15 mouse cellular contexts compared by ENCODE assay signal in genomic region chrX:12085949-12086348, GRCm38 (mm10).
DNase-seq lines count a peak whose midpoint lies in the region; ATAC-seq and TF ChIP-seq lines count a peak whose summit lies in the region.
"Had no signal": no experiment of that assay in that cellular context is flagged by ENCODE, and none has a peak within 500 bp of the region (broad histone marks: within the 10 kb centered on the region; RNA-seq: fewer than 3 reads in every experiment).

No protein-coding gene starts in this region.

- peaks cover 32% of the 10 kb centered on the region for H3K4me1 ChIP-seq in heart, embryonic 11.5 days (ENCODE audit: control insufficient read depth, insufficient read depth, low read length)
- 0 out of 2 replicates have a peak, but pooled peaks cover 11% of the 10 kb centered on the region for H3K4me1 ChIP-seq in lung, embryonic 14.5 days (ENCODE audit: insufficient read depth)
- peaks cover 28% of the 10 kb centered on the region for H3K4me1 ChIP-seq in intestine, embryonic 16.5 days (ENCODE audit: control insufficient read depth, insufficient read depth, low read length)
- peaks cover 34% of the 10 kb centered on the region for H3K4me1 ChIP-seq in thymus, adult 2 months (replicated peaks; ENCODE audit: control insufficient read depth, insufficient read depth, low read length)

- TF ChIP-seq POLR2A in thymus, adult 2 months (IDR thresholded peaks at IDR 0.05; ENCODE audit: control insufficient read depth, extremely low read depth, insufficient read depth, low read length, poor library complexity), result no peak

- H3K27ac ChIP-seq in heart, embryonic 11.5 days (ENCODE audit: low read depth, low read length), result no peak overlapping the region
- no peak overlapping the region for H3K27ac ChIP-seq in lung, embryonic 14.5 days (ENCODE audit: low read depth)
- H3K27ac ChIP-seq in intestine, embryonic 16.5 days (ENCODE audit: low read length), result no peak overlapping the region
- H3K27ac ChIP-seq in thymus, adult 2 months (ENCODE audit: control insufficient read depth, insufficient read depth, low read length), result no peak overlapping the region
- H3K27ac ChIP-seq: embryonic facial prominence, embryonic 10.5 days; limb, embryonic 12.5 days had no signal

- H3K4me2 ChIP-seq in heart, embryonic 11.5 days, result peak overlapping the region; percentile 84
- H3K4me2 ChIP-seq in lung, embryonic 14.5 days, result peak overlapping the region; percentile 83
- H3K4me2 ChIP-seq in intestine, embryonic 16.5 days (ENCODE audit: low read depth, low read length), result peak overlapping the region; percentile 90

- H3K4me3 ChIP-seq in heart, embryonic 11.5 days (ENCODE audit: low read depth, low read length), result no peak overlapping the region
- no peak overlapping the region for H3K4me3 ChIP-seq in lung, embryonic 14.5 days (ENCODE audit: low read depth, low read length)
- no peak overlapping the region for H3K4me3 ChIP-seq in intestine, embryonic 16.5 days (ENCODE audit: low read length)
- no peak overlapping the region for H3K4me3 ChIP-seq in thymus, adult 2 months (ENCODE audit: control insufficient read depth, insufficient read depth, low read length)

- peaks cover 77% of the 10 kb centered on the region for H3K27me3 ChIP-seq in heart, embryonic 11.5 days (ENCODE audit: control insufficient read depth, insufficient read depth, low read length)
- peaks cover 71% of the 10 kb centered on the region for H3K27me3 ChIP-seq in lung, embryonic 14.5 days (ENCODE audit: insufficient read depth, low read length)
- peaks cover 38% of the 10 kb centered on the region for H3K27me3 ChIP-seq in intestine, embryonic 16.5 days (replicated peaks; ENCODE audit: control insufficient read depth, insufficient read depth, low read length)
- H3K27me3 ChIP-seq in thymus, adult 2 months (ENCODE audit: control insufficient read depth, insufficient read depth, low read length), result no peaks in the 10 kb centered on the region

- no peak for ATAC-seq in heart, embryonic 11.5 days (replicated peaks; ENCODE audit: insufficient number of reproducible peaks, low FRiP score, low TSS enrichment)
- ATAC-seq in lung, embryonic 14.5 days (ENCODE audit: insufficient read depth), result no peak
- ATAC-seq in intestine, embryonic 16.5 days, result no peak

- no peaks in the 10 kb centered on the region for H3K36me3 ChIP-seq in heart, embryonic 11.5 days (ENCODE audit: control insufficient read depth, insufficient read depth, low read length)
- no peaks in the 10 kb centered on the region for H3K36me3 ChIP-seq in lung, embryonic 14.5 days (ENCODE audit: insufficient read depth)
- no peaks in the 10 kb centered on the region for H3K36me3 ChIP-seq in intestine, embryonic 16.5 days (ENCODE audit: control insufficient read depth, insufficient read depth, low read length)
- no peaks in the 10 kb centered on the region for H3K36me3 ChIP-seq in thymus, adult 2 months (ENCODE audit: control insufficient read depth, insufficient read depth, low read length)
- H3K36me3 ChIP-seq: embryonic facial prominence, embryonic 10.5 days; hindbrain, embryonic 10.5 days; limb, embryonic 12.5 days had no signal

- no peaks in the 10 kb centered on the region for H3K9me3 ChIP-seq in heart, embryonic 11.5 days (replicated peaks; ENCODE audit: control insufficient read depth, low read length)
- no peaks in the 10 kb centered on the region for H3K9me3 ChIP-seq in lung, embryonic 14.5 days (ENCODE audit: low read depth, low read length)
- no peaks in the 10 kb centered on the region for H3K9me3 ChIP-seq in intestine, embryonic 16.5 days (ENCODE audit: control insufficient read depth, low read length)
- H3K9me3 ChIP-seq: embryonic facial prominence, embryonic 10.5 days; hindbrain, embryonic 10.5 days; limb, embryonic 12.5 days had no signal

- no peak overlapping the region for H3K9ac ChIP-seq in heart, embryonic 11.5 days (ENCODE audit: low read depth, low read length)
- no peak overlapping the region for H3K9ac ChIP-seq in lung, embryonic 14.5 days
- no peak overlapping the region for H3K9ac ChIP-seq in intestine, embryonic 16.5 days (ENCODE audit: low read depth, low read length)

- intact Hi-C loops in heart, postnatal 14 days (cut with DNase I), result no loop called here

- TF ChIP-seq CTCF in lung, embryonic 14.5 days (IDR thresholded peaks at IDR 0.05; ENCODE audit: low read depth), result no peak
- TF ChIP-seq CTCF in thymus, adult 2 months (IDR thresholded peaks at IDR 0.05; ENCODE audit: borderline replicate concordance, control insufficient read depth, extremely low read depth, insufficient read depth, low read length, poor library complexity), result no peak

- DNase-seq in heart, postnatal 14 days, result no peak
- no peak for DNase-seq in lung, embryonic 14.5 days
- no peak for DNase-seq in lung, postnatal 14 days
- DNase-seq in 416B (ENCODE audit: low read depth), result peak; percentile 93
- no peak for DNase-seq in spleen, postnatal 10 days (ENCODE audit: low spot score in 2 of 2)
- no peak for DNase-seq in thymus, adult 2 months
- DNase-seq: adrenal gland, postnatal 10 days; cerebellum, postnatal 14 days; kidney, adult 9 months; thymus, postnatal 25 days had no signal

- WGBS in heart, embryonic 11.5 days (ENCODE audit: insufficient replicate concordance), result 3% methylated on average over 10 of the region's 10 CpGs
- WGBS in lung, embryonic 14.5 days, result 20% methylated on average over 10 of the region's 10 CpGs
- 37% methylated on average over 10 of the region's 10 CpGs for WGBS in intestine, embryonic 16.5 days
- 61% methylated on average over 10 of the region's 10 CpGs for WGBS in thymus, adult 2 months
